19 mouse cellular contexts compared by ENCODE assay signal in genomic region chr17:44745378-44745777, GRCm38 (mm10). TPM values are rescaled to one million over a fixed set of nuclear protein-coding genes. Genes with fewer than 3 reads are reported as not detected.
DNase-seq lines count a peak whose midpoint lies in the region; ATAC-seq and TF ChIP-seq lines count a peak whose summit lies in the region.
"Had no signal": no experiment of that assay in that cellular context is flagged by ENCODE, and none has a peak within 500 bp of the region (broad histone marks: within the 10 kb centered on the region; RNA-seq: fewer than 3 reads in every experiment).

No protein-coding gene starts in this region.

- no peak overlapping the region for H3K4me3 ChIP-seq in MEL (ENCODE audit: control insufficient read depth in 1 of 2, insufficient read depth in 1 of 2, low read depth in 2 of 2, low read length in 2 of 2)
- no peak overlapping the region for H3K4me3 ChIP-seq in liver, embryonic 12.5 days
- H3K4me3 ChIP-seq: embryonic facial prominence, embryonic 10.5 days; erythroblast, embryonic 14.5 days; forebrain, embryonic 15.5 days; heart, embryonic 13.5 days; hindbrain, embryonic 15.5 days had no signal

- no peak overlapping the region for H3K4me2 ChIP-seq in liver, embryonic 12.5 days
- H3K4me2 ChIP-seq: forebrain, embryonic 15.5 days; heart, embryonic 13.5 days; hindbrain, embryonic 15.5 days had no signal

- no peaks in the 10 kb centered on the region for H3K36me3 ChIP-seq in MEL (ENCODE audit: control insufficient read depth in 1 of 2, insufficient read depth in 2 of 2, low read length in 2 of 2)
- no peaks in the 10 kb centered on the region for H3K36me3 ChIP-seq in liver, embryonic 12.5 days
- H3K36me3 ChIP-seq: embryonic facial prominence, embryonic 10.5 days; forebrain, embryonic 15.5 days; heart, embryonic 13.5 days; hindbrain, embryonic 15.5 days had no signal

- WGBS in liver, embryonic 12.5 days (ENCODE audit: insufficient replicate concordance): 61% methylated on average over 8 of the region's 8 CpGs

- DNase-seq in MEL (ENCODE audit: low read depth, low spot score): peak; percentile 15
- DNase-seq in thymus, postnatal 25 days: no peak
- no peak for DNase-seq in left cerebral cortex, postnatal 36 days (ENCODE audit: low spot score in 2 of 2)
- DNase-seq: adrenal gland, postnatal 14 days; cerebellum, adult 18-20 months; cerebellum, adult 9-11 months; cerebellum, postnatal 36 days; gastrocnemius, postnatal 14 days; heart, postnatal 36 days; kidney, adult 11 months had no signal

- no peaks in the 10 kb centered on the region for H3K27me3 ChIP-seq in MEL (ENCODE audit: control insufficient read depth in 1 of 2, insufficient read depth in 2 of 2, low read length in 2 of 2)
- peaks cover 8% of the 10 kb centered on the region; the same call in 1 of the 2 replicates for H3K27me3 ChIP-seq in liver, embryonic 12.5 days (replicated peaks)
- H3K27me3 ChIP-seq: CH12.LX had no signal

- intact Hi-C loops in left cerebral cortex, postnatal 36 days (cut with DNase I): no loop called here

- TF ChIP-seq EP300 in MEL (IDR thresholded peaks at IDR 0.05; ENCODE audit: low read depth in 1 of 2, low read length in 2 of 2): no peak

- peak; percentile 46 for ATAC-seq in activated CD4-positive, CD25-positive, alpha-beta regulatory T cell, adult 4 months
- ATAC-seq in inflammation-experienced regulatory T-cells, adult 6 months: peak; percentile 46
- no peak for ATAC-seq in liver, embryonic 12.5 days
- ATAC-seq: forebrain, embryonic 15.5 days had no signal

- H3K9ac ChIP-seq in MEL (ENCODE audit: control insufficient read depth, low read depth, low read length, poor library complexity, severe bottlenecking): no peak overlapping the region
- H3K9ac ChIP-seq in liver, embryonic 12.5 days: no peak overlapping the region
- H3K9ac ChIP-seq: forebrain, embryonic 15.5 days; heart, embryonic 13.5 days; hindbrain, embryonic 15.5 days had no signal

- TF ChIP-seq RAD21 in MEL (IDR thresholded peaks at IDR 0.05; ENCODE audit: low read depth, low read length): no peak

- no peak for TF ChIP-seq CTCF in MEL (IDR thresholded peaks at IDR 0.05 in 2 of 3, conservative IDR thresholded peaks at IDR 0.05 in 1 of 3; ENCODE audit: control insufficient read depth in 1 of 3, insufficient read depth in 1 of 3, low read depth in 2 of 3, low read length in 3 of 3, poor library complexity in 1 of 3, severe bottlenecking in 1 of 3)

- no peak for TF ChIP-seq POLR2A in MEL (IDR thresholded peaks at IDR 0.05; ENCODE audit: control insufficient read depth in 1 of 2, insufficient read depth in 1 of 2, low read depth in 1 of 2, low read length in 2 of 2, poor library complexity in 1 of 2)

- H3K79me2 ChIP-seq in MEL (ENCODE audit: control insufficient read depth, insufficient read depth, low read length, poor library complexity): no peaks in the 10 kb centered on the region

- no peak overlapping the region for H3K27ac ChIP-seq in MEL (ENCODE audit: control insufficient read depth, low read depth, low read length)
- H3K27ac ChIP-seq in liver, embryonic 12.5 days: no peak overlapping the region
- H3K27ac ChIP-seq: embryonic facial prominence, embryonic 10.5 days; forebrain, embryonic 15.5 days; heart, embryonic 13.5 days; hindbrain, embryonic 15.5 days had no signal

- no peaks in the 10 kb centered on the region for H3K4me1 ChIP-seq in MEL (ENCODE audit: control insufficient read depth in 1 of 2, insufficient read depth in 2 of 2, low read length in 2 of 2)
- no peaks in the 10 kb centered on the region for H3K4me1 ChIP-seq in liver, embryonic 12.5 days
- H3K4me1 ChIP-seq: embryonic facial prominence, embryonic 10.5 days; forebrain, embryonic 15.5 days; heart, embryonic 13.5 days; hindbrain, embryonic 15.5 days had no signal

- no peaks in the 10 kb centered on the region for H3K9me3 ChIP-seq in MEL (replicated peaks; ENCODE audit: insufficient read depth, low read length)
- H3K9me3 ChIP-seq in liver, embryonic 12.5 days (replicated peaks): no peaks in the 10 kb centered on the region
- H3K9me3 ChIP-seq: embryonic facial prominence, embryonic 10.5 days; forebrain, embryonic 15.5 days; hindbrain, embryonic 15.5 days had no signal

TF ChIP-seq in MEL, 35 proteins besides CTCF, POLR2A, EP300 and RAD21:
- TF ChIP-seq GABPA (IDR thresholded peaks at IDR 0.05; ENCODE audit: low read depth, low read length) (no peak), USF1 (IDR thresholded peaks at IDR 0.05; ENCODE audit: low read depth, low read length) (no peak), USF2 (IDR thresholded peaks at IDR 0.05; ENCODE audit: borderline replicate concordance in 1 of 2, insufficient read depth in 1 of 2, low read depth in 1 of 2, low read length in 2 of 2) (no peak), MYB (IDR thresholded peaks at IDR 0.05; ENCODE audit: low read depth, low read length) (no peak), RCOR1 (IDR thresholded peaks at IDR 0.05; ENCODE audit: low read depth, low read length) (no peak), MAFK (IDR thresholded peaks at IDR 0.05; ENCODE audit: borderline replicate concordance, low read depth, low read length) (no peak), JUND (IDR thresholded peaks at IDR 0.05; ENCODE audit: low read depth, low read length) (no peak), BHLHE40 (IDR thresholded peaks at IDR 0.05; ENCODE audit: borderline replicate concordance, low read depth, low read length) (no peak), TAL1 (IDR thresholded peaks at IDR 0.05; ENCODE audit: low read length) (no peak), MAZ (IDR thresholded peaks at IDR 0.05; ENCODE audit: low read depth, low read length) (no peak), ETS1 (IDR thresholded peaks at IDR 0.05; ENCODE audit: low read depth, low read length) (no peak), SMC3 (IDR thresholded peaks at IDR 0.05; ENCODE audit: low read depth, low read length) (no peak), ELF1 (IDR thresholded peaks at IDR 0.05; ENCODE audit: low read depth, low read length) (no peak), MAX (IDR thresholded peaks at IDR 0.05; ENCODE audit: low read length) (no peak), ZNF384 (IDR thresholded peaks at IDR 0.05; ENCODE audit: low read depth, low read length) (no peak), NRF1 (IDR thresholded peaks at IDR 0.05; ENCODE audit: insufficient read depth, low read depth, low read length, poor library complexity, severe bottlenecking) (no peak)

RNA-seq across cellular contexts. Expression of gene Supt3, which starts 31.6 kb away (rescaled TPM):
- 7.0 and 7.6 TPM in 2 replicates for total RNA-seq in MEL (2012; rRNA removed)
- polyA plus RNA-seq in MEL (2012; ENCODE audit: insufficient read depth in 1 of 2, insufficient read length in 2 of 2, low read depth in 1 of 2, low replicate concordance in 2 of 2, missing spikeins in 1 of 2): 10 to 100 TPM in 1 of 2 experiments, not detected in 1; 28.6 TPM
- polyA plus RNA-seq in activated CD4-positive, CD25-positive, alpha-beta regulatory T cell, adult 4 months (2017; shearing (Covaris generic)): 10 to 100 TPM; 12.6 to 15.1 TPM
- polyA plus RNA-seq in inflammation-experienced regulatory T-cells, adult 6 months (2017; shearing (Covaris generic)): 10 to 100 TPM; 15.4 to 27.4 (median 18.5) TPM
- polyA plus RNA-seq in liver, embryonic 12.5 days (2016; fragmentation: Nextera tagmentation; extraction: Ambion mirVana): 10.9 and 11.1 TPM in 2 replicates
- total RNA-seq in left cerebral cortex, postnatal 36 days (2021): 10 to 100 TPM; 12.9 to 13.7 TPM
